ENCODE assay signal across 9 mouse cellular contexts in genomic region chr2:77169218-77169617, GRCm38 (mm10). TPM values are rescaled to one million over a fixed set of nuclear protein-coding genes. Genes with fewer than 3 reads are reported as not detected.
DNase-seq lines count a peak whose midpoint lies in the region; ATAC-seq and TF ChIP-seq lines count a peak whose summit lies in the region.
"Had no signal": no experiment of that assay in that cellular context is flagged by ENCODE, and none has a peak within 500 bp of the region (broad histone marks: within the 10 kb centered on the region; RNA-seq: fewer than 3 reads in every experiment).

No protein-coding gene starts in this region.

- no peaks in the 10 kb centered on the region for H3K36me3 ChIP-seq in kidney, adult 2 months (ENCODE audit: control insufficient read depth, insufficient read depth, low read length)
- H3K36me3 ChIP-seq in limb, embryonic 15.5 days = no peaks in the 10 kb centered on the region

- peaks cover 39% of the 10 kb centered on the region for H3K4me1 ChIP-seq in kidney, adult 2 months (ENCODE audit: control insufficient read depth, insufficient read depth, low read length)
- no peaks in the 10 kb centered on the region; the same call in 1 of the 2 replicates for H3K4me1 ChIP-seq in cortical plate, adult 2 months (ENCODE audit: control insufficient read depth, insufficient read depth, low read length)
- H3K4me1 ChIP-seq in limb, embryonic 15.5 days = peaks cover 21% of the 10 kb centered on the region

- peak overlapping the region; percentile 84 for H3K27ac ChIP-seq in kidney, adult 2 months (ENCODE audit: insufficient read depth, low read depth, low read length)
- no peak overlapping the region for H3K27ac ChIP-seq in cortical plate, adult 2 months (ENCODE audit: insufficient read depth, low read length)
- no peak overlapping the region for H3K27ac ChIP-seq in limb, embryonic 15.5 days
- H3K27ac ChIP-seq: macrophage had no signal

- no peak for DNase-seq in kidney, adult 2 months
- DNase-seq in kidney, postnatal 25 days = no peak
- DNase-seq in ZHBTc4 (ENCODE audit: low read depth, low spot score) = peak; percentile 26
- no peak for DNase-seq in left cerebral cortex, adult 9 months (ENCODE audit: low spot score in 2 of 2)
- no peak for DNase-seq in cerebellum, adult 8-10 months
- DNase-seq: cerebellum, adult 9-10 months had no signal

- H3K4me3 ChIP-seq in kidney, adult 2 months (ENCODE audit: insufficient read depth, low read depth, low read length) = no peak overlapping the region
- 0 out of 2 replicates have a peak overlapping the region, but pooled peaks have one; percentile 5 for H3K4me3 ChIP-seq in cortical plate, adult 2 months (ENCODE audit: insufficient read depth, low read length)
- H3K4me3 ChIP-seq in limb, embryonic 15.5 days = peak overlapping the region; percentile 48; the same call in 1 of the 2 replicates

- H3K27me3 ChIP-seq in kidney, adult 2 months (replicated peaks; ENCODE audit: control insufficient read depth, insufficient read depth, low read length) = no peaks in the 10 kb centered on the region
- no peaks in the 10 kb centered on the region for H3K27me3 ChIP-seq in limb, embryonic 15.5 days

- no peak overlapping the region for H3K9ac ChIP-seq in limb, embryonic 15.5 days

- no peak for ATAC-seq in limb, embryonic 15.5 days (ENCODE audit: insufficient number of reproducible peaks, low FRiP score, low TSS enrichment, low read depth)

- H3K9me3 ChIP-seq in limb, embryonic 15.5 days = no peaks in the 10 kb centered on the region

- no peak for TF ChIP-seq POLR2A in kidney, adult 2 months (IDR thresholded peaks at IDR 0.05; ENCODE audit: low read depth, low read length)
- TF ChIP-seq POLR2A in cortical plate, adult 2 months (IDR thresholded peaks at IDR 0.05; ENCODE audit: extremely low read depth, insufficient read depth, low read length) = no peak

- 64% methylated on average over 4 of the region's 4 CpGs for WGBS in kidney, adult 2 months
- WGBS in limb, embryonic 15.5 days = 83% methylated on average over 4 of the region's 4 CpGs

- H3K4me2 ChIP-seq in limb, embryonic 15.5 days = peak overlapping the region; percentile 77; the same call in 1 of the 2 replicates

- TF ChIP-seq CTCF in kidney, adult 2 months (conservative IDR thresholded peaks at IDR 0.05; ENCODE audit: insufficient read depth, insufficient read length, low read depth, low read length) = no peak
- no peak for TF ChIP-seq CTCF in cortical plate, adult 2 months (IDR thresholded peaks at IDR 0.05; ENCODE audit: extremely low read depth, insufficient read depth, low read length)

RNA-seq across cellular contexts. Expression of gene Ccdc141, which starts 1.2 kb away (rescaled TPM):
- 12.8 and 16.0 TPM in 2 replicates for polyA plus RNA-seq in kidney, adult 2 months (2012; rRNA removed)
- 11.2 and 12.6 TPM in 2 replicates for polyA plus RNA-seq in cortical plate, adult 2 months (2012; rRNA removed)
- 15.9 and 24.5 TPM in 2 replicates for polyA plus RNA-seq in limb, embryonic 15.5 days (2015; fragmentation: Nextera tagmentation; extraction: Ambion mirVana)
